Comparison of ENCODE assay signal across 15 mouse cellular contexts in genomic region chr10:16441661-16442072, GRCm38 (mm10).
DNase-seq lines count a peak whose midpoint lies in the region; ATAC-seq lines count a peak whose summit lies in the region.
"Had no signal": no experiment of that assay in that cellular context is flagged by ENCODE, and none has a peak within 500 bp of the region (broad histone marks: within the 10 kb centered on the region; RNA-seq: fewer than 3 reads in every experiment).

No protein-coding gene starts in this region.

- no peak overlapping the region for H3K4me3 ChIP-seq in forebrain, embryonic 12.5 days (replicated peaks)
- H3K4me3 ChIP-seq in forebrain, embryonic 10.5 days, result no peak overlapping the region
- no peak overlapping the region for H3K4me3 ChIP-seq in midbrain, embryonic 14.5 days (replicated peaks; ENCODE audit: low read depth, low read length)
- H3K4me3 ChIP-seq in midbrain, embryonic 16.5 days (ENCODE audit: low read depth, low read length), result no peak overlapping the region
- H3K4me3 ChIP-seq in forebrain, embryonic 14.5 days (ENCODE audit: low read depth, low read length), result no peak overlapping the region
- H3K4me3 ChIP-seq: limb, embryonic 12.5 days; lung, embryonic 15.5 days had no signal

- H3K36me3 ChIP-seq in forebrain, embryonic 12.5 days (replicated peaks), result no peaks in the 10 kb centered on the region
- no peaks in the 10 kb centered on the region for H3K36me3 ChIP-seq in forebrain, embryonic 10.5 days (replicated peaks)
- H3K36me3 ChIP-seq in midbrain, embryonic 14.5 days (ENCODE audit: control insufficient read depth, insufficient read depth, low read length), result no peaks in the 10 kb centered on the region
- no peaks in the 10 kb centered on the region for H3K36me3 ChIP-seq in midbrain, embryonic 16.5 days (ENCODE audit: control insufficient read depth, insufficient read depth, low read length)
- H3K36me3 ChIP-seq in forebrain, embryonic 14.5 days (ENCODE audit: control insufficient read depth, insufficient read depth, low read length), result no peaks in the 10 kb centered on the region
- H3K36me3 ChIP-seq: limb, embryonic 12.5 days; lung, embryonic 15.5 days had no signal

- ATAC-seq in forebrain, embryonic 12.5 days (ENCODE audit: low FRiP score), result peak; percentile 30; the same call in 1 of the 2 replicates
- ATAC-seq in midbrain, embryonic 14.5 days (ENCODE audit: low FRiP score, low TSS enrichment), result peak; percentile 64
- ATAC-seq in midbrain, embryonic 16.5 days, result no peak
- ATAC-seq in forebrain, embryonic 14.5 days, result peak; percentile 90
- ATAC-seq in megakaryocyte progenitor cell, adult 5-6 weeks (replicated peaks; ENCODE audit: poor library complexity), result 0 out of 2 replicates have a peak, but pooled peaks have one; percentile 29
- no peak for ATAC-seq in activated CD4-positive, CD25-positive, alpha-beta regulatory T cell, adult 4 months
- ATAC-seq: CD4-positive, CD25-positive, alpha-beta regulatory T cell, adult 4 months had no signal

- H3K9me3 ChIP-seq in forebrain, embryonic 12.5 days, result no peaks in the 10 kb centered on the region
- H3K9me3 ChIP-seq in forebrain, embryonic 10.5 days, result no peaks in the 10 kb centered on the region
- H3K9me3 ChIP-seq in midbrain, embryonic 14.5 days (ENCODE audit: control insufficient read depth, low read length), result no peaks in the 10 kb centered on the region
- H3K9me3 ChIP-seq in midbrain, embryonic 16.5 days (replicated peaks; ENCODE audit: control insufficient read depth, low read length, poor library complexity, severe bottlenecking), result no peaks in the 10 kb centered on the region
- no peaks in the 10 kb centered on the region for H3K9me3 ChIP-seq in forebrain, embryonic 14.5 days (replicated peaks; ENCODE audit: control insufficient read depth, low read length)
- H3K9me3 ChIP-seq: limb, embryonic 12.5 days; lung, embryonic 15.5 days had no signal

- DNase-seq in forebrain, embryonic 10.5 days (ENCODE audit: extremely low spot score, low spot score), result no peak
- peak; percentile 13 for DNase-seq in midbrain, embryonic 14.5 days
- DNase-seq in forebrain, embryonic 14.5 days (ENCODE audit: low spot score), result peak; percentile 82
- no peak for DNase-seq in right cerebral cortex, adult 18-20 months
- DNase-seq: adrenal gland, postnatal 25 days; retina, postnatal 1 day; thymus, adult 2 months had no signal

- 37% methylated on average over 2 of the region's 2 CpGs for WGBS in forebrain, embryonic 12.5 days
- WGBS in forebrain, embryonic 10.5 days, result 84% methylated on average over 2 of the region's 2 CpGs
- WGBS in midbrain, embryonic 14.5 days, result 30% methylated on average over 2 of the region's 2 CpGs
- WGBS in midbrain, embryonic 16.5 days, result 23% methylated on average over 2 of the region's 2 CpGs
- 12% methylated on average over 2 of the region's 2 CpGs for WGBS in forebrain, embryonic 14.5 days

- no peaks in the 10 kb centered on the region for H3K27me3 ChIP-seq in forebrain, embryonic 12.5 days
- no peaks in the 10 kb centered on the region for H3K27me3 ChIP-seq in forebrain, embryonic 10.5 days (ENCODE audit: poor library complexity, severe bottlenecking)
- no peaks in the 10 kb centered on the region for H3K27me3 ChIP-seq in midbrain, embryonic 14.5 days (ENCODE audit: control insufficient read depth, insufficient read depth, low read length)
- H3K27me3 ChIP-seq in midbrain, embryonic 16.5 days (ENCODE audit: control insufficient read depth, insufficient read depth, low read depth, low read length), result no peaks in the 10 kb centered on the region
- H3K27me3 ChIP-seq in forebrain, embryonic 14.5 days (replicated peaks; ENCODE audit: control insufficient read depth, insufficient read depth, low read length), result no peaks in the 10 kb centered on the region
- H3K27me3 ChIP-seq: limb, embryonic 12.5 days; lung, embryonic 15.5 days; Patski had no signal

- no peak overlapping the region for H3K4me2 ChIP-seq in forebrain, embryonic 12.5 days
- H3K4me2 ChIP-seq in midbrain, embryonic 14.5 days (ENCODE audit: low read length), result no peak overlapping the region
- H3K4me2 ChIP-seq in midbrain, embryonic 16.5 days (ENCODE audit: low read length), result no peak overlapping the region
- no peak overlapping the region for H3K4me2 ChIP-seq in forebrain, embryonic 14.5 days (ENCODE audit: low read length)
- H3K4me2 ChIP-seq: limb, embryonic 12.5 days; lung, embryonic 15.5 days had no signal

- H3K4me1 ChIP-seq in forebrain, embryonic 12.5 days, result peaks cover 7% of the 10 kb centered on the region
- H3K4me1 ChIP-seq in forebrain, embryonic 10.5 days, result peaks cover 12% of the 10 kb centered on the region
- peaks cover 9% of the 10 kb centered on the region for H3K4me1 ChIP-seq in midbrain, embryonic 14.5 days (ENCODE audit: control insufficient read depth, insufficient read depth, low read length)
- peaks cover 3% of the 10 kb centered on the region; the same call in 1 of the 2 replicates for H3K4me1 ChIP-seq in midbrain, embryonic 16.5 days (ENCODE audit: control insufficient read depth, insufficient read depth, low read length)
- H3K4me1 ChIP-seq in forebrain, embryonic 14.5 days (ENCODE audit: control insufficient read depth, insufficient read depth, low read length), result 0 out of 2 replicates have a peak, but pooled peaks cover 5% of the 10 kb centered on the region
- H3K4me1 ChIP-seq: limb, embryonic 12.5 days had no signal

- no peak overlapping the region for H3K9ac ChIP-seq in forebrain, embryonic 12.5 days
- H3K9ac ChIP-seq in midbrain, embryonic 14.5 days (replicated peaks; ENCODE audit: low read length), result no peak overlapping the region
- no peak overlapping the region for H3K9ac ChIP-seq in midbrain, embryonic 16.5 days (ENCODE audit: low read depth, low read length)
- no peak overlapping the region for H3K9ac ChIP-seq in forebrain, embryonic 14.5 days (ENCODE audit: low read length)
- H3K9ac ChIP-seq: limb, embryonic 12.5 days; lung, embryonic 15.5 days had no signal

- H3K27ac ChIP-seq in forebrain, embryonic 12.5 days, result peak overlapping the region; percentile 31; the same call in 1 of the 2 replicates
- H3K27ac ChIP-seq in forebrain, embryonic 10.5 days, result no peak overlapping the region
- no peak overlapping the region for H3K27ac ChIP-seq in midbrain, embryonic 14.5 days (replicated peaks; ENCODE audit: low read depth, low read length)
- no peak overlapping the region for H3K27ac ChIP-seq in midbrain, embryonic 16.5 days (ENCODE audit: low read length)
- peak overlapping the region; percentile 74; the same call in 1 of the 2 replicates for H3K27ac ChIP-seq in forebrain, embryonic 14.5 days (ENCODE audit: low read depth, low read length)
- H3K27ac ChIP-seq: limb, embryonic 12.5 days; lung, embryonic 15.5 days had no signal

Comparison
In these comparisons a context has a peak if more than half of its experiments do, and no peak if none do; other contexts are left out.
1. ATAC-seq: peak in forebrain, embryonic 12.5 days (single experiment), midbrain, embryonic 14.5 days (single experiment), forebrain, embryonic 14.5 days (single experiment) and megakaryocyte progenitor cell, adult 5-6 weeks (single experiment); none in midbrain, embryonic 16.5 days (single experiment) and activated CD4-positive, CD25-positive, alpha-beta regulatory T cell, adult 4 months (single experiment).
2. H3K27ac ChIP-seq: peak in forebrain, embryonic 12.5 days (single experiment) and forebrain, embryonic 14.5 days (single experiment); none in forebrain, embryonic 10.5 days (single experiment), midbrain, embryonic 14.5 days (single experiment) and midbrain, embryonic 16.5 days (single experiment).
3. DNase-seq: peak in midbrain, embryonic 14.5 days (single experiment) and forebrain, embryonic 14.5 days (single experiment); none in forebrain, embryonic 10.5 days (single experiment) and right cerebral cortex, adult 18-20 months (single experiment).